Mouse (Mus musculus): ENCODE measurements at regions not wholly inside any gene's neighbourhood (a gene's known extent, or its start where the extent isn't known, plus 50 kb on each side); places are given as distances from the start of the nearest gene placed in this dataset.

DNA sequence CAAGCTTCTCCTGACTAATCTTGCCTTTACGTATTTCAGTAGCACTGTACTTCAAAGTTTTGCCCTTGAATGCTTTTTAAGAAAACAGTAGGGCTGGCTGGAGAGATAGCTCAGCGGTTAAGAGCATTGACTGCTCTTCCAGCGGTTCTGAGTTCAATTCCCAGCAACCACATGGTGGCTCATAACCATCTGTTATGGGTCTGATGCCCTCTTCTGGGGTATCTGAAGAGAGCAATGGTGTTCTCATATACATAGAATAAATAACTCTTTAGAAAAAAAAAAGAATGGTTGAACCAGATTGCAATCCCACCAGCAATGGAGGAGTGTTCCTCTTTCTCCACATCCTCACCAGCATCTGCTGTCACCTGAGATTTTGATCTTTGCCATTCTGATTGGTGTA, 372.6 kb downstream of the Gpat3 start:
- TF ChIP-seq CTCF (IDR thresholded peaks at IDR 0.05; ENCODE audit: control insufficient read depth, insufficient read depth, insufficient replicate concordance, low read depth, low read length) (no peak), POLR2A (IDR thresholded peaks at IDR 0.05; ENCODE audit: control insufficient read depth, low read depth, low read length) (no peak)
